Mouse (Mus musculus): Measurements from ENCODE around the gene Evi2b. TPM values are rescaled to one million over a fixed set of nuclear protein-coding genes. Genes with fewer than 3 reads are reported as not detected.

Evi2b gene
- polyA plus RNA-seq, 1 experiment from 2014 or later = 1.2 TPM

- Histone ChIP-seq H3K4me1 (0 out of 2 replicates have a peak, but pooled peaks cover 4% of the 10 kb centered on the region), H3K27me3 (no peaks in the 10 kb centered on the region), H3K9me3 (replicated peaks) (no peaks in the 10 kb centered on the region), H3K27ac (no peak overlapping the region), H3K4me2 (no peak overlapping the region), H3K9ac (no peak overlapping the region), H3K4me3 (replicated peaks) (no peak overlapping the region), H3K36me3 (peaks cover 36% of the 10 kb centered on the region)
- ATAC-seq (replicated peaks; ENCODE audit: low FRiP score) = no peak
- 89% methylated on average over 11 of the region's 11 CpGs for WGBS
Measured at GRCm38 (mm10) chr11:79530774-79531173, 7.2 kb upstream of the Evi2b start.

- ATAC-seq (replicated peaks; ENCODE audit: low FRiP score) = no peak
- Histone ChIP-seq H3K4me2 (no peak within 1 kb of the TSS), H3K9me3 (replicated peaks) (no peaks in the 10 kb centered on the region), H3K4me3 (replicated peaks) (no peak within 1 kb of the TSS), H3K27me3 (no peaks in the 10 kb centered on the region), H3K36me3 (peaks cover 32% of the 10 kb centered on the region), H3K27ac (no peak within 1 kb of the TSS), H3K9ac (no peak within 1 kb of the TSS), H3K4me1 (0 out of 2 replicates have a peak, but pooled peaks cover 6% of the 10 kb centered on the region)
- WGBS = 88% methylated on average over 7 of the region's 7 CpGs
Measured at GRCm38 (mm10) chr11:79530333-79530761, 6.8 kb upstream of the Evi2b start, which contains the start of the genes Evi2 and Evi2a. TSS of gene Evi2 (minus strand) at chr11:79530589. TSS of gene Evi2a (minus strand) at chr11:79530609.

- Histone ChIP-seq H3K27ac (no peak overlapping the region), H3K9me3 (replicated peaks) (no peaks in the 10 kb centered on the region), H3K36me3 (peaks cover 30% of the 10 kb centered on the region), H3K27me3 (no peaks in the 10 kb centered on the region), H3K4me2 (no peak overlapping the region), H3K9ac (no peak overlapping the region), H3K4me3 (replicated peaks) (no peak overlapping the region), H3K4me1 (peaks cover 7% of the 10 kb centered on the region; the same call in 1 of the 2 replicates)
- 94% methylated on average over 2 of the region's 2 CpGs for WGBS
- no peak for ATAC-seq (replicated peaks; ENCODE audit: low FRiP score)
Measured at GRCm38 (mm10) chr11:79529736-79530135, 6.2 kb upstream of the Evi2b start.

GRCm38 (mm10) chr11:79529226-79529625 lies 5.7 kb upstream of the Evi2b start:
- H3K27ac ChIP-seq = no peak overlapping the region
- no peak for ATAC-seq (replicated peaks; ENCODE audit: low FRiP score)
- 90% methylated on average over 6 of the region's 6 CpGs for WGBS
- H3K27me3 ChIP-seq = no peaks in the 10 kb centered on the region
- H3K4me3 ChIP-seq (replicated peaks) = no peak overlapping the region
- H3K4me1 ChIP-seq = peaks cover 10% of the 10 kb centered on the region
- no peaks in the 10 kb centered on the region for H3K9me3 ChIP-seq (replicated peaks)
- no peak overlapping the region for H3K4me2 ChIP-seq
- H3K9ac ChIP-seq = no peak overlapping the region
- H3K36me3 ChIP-seq = peaks cover 30% of the 10 kb centered on the region

GRCm38 (mm10) chr11:79528601-79529000 lies 5.0 kb upstream of the Evi2b start:
- no peaks in the 10 kb centered on the region for H3K27me3 ChIP-seq
- WGBS = 90% methylated on average over 3 of the region's 3 CpGs
- H3K4me1 ChIP-seq = peaks cover 12% of the 10 kb centered on the region
- no peak overlapping the region for H3K27ac ChIP-seq
- H3K9ac ChIP-seq = no peak overlapping the region
- peaks cover 30% of the 10 kb centered on the region for H3K36me3 ChIP-seq
- ATAC-seq (replicated peaks; ENCODE audit: low FRiP score) = no peak
- no peak overlapping the region for H3K4me3 ChIP-seq (replicated peaks)
- H3K9me3 ChIP-seq (replicated peaks) = no peaks in the 10 kb centered on the region
- no peak overlapping the region for H3K4me2 ChIP-seq

GRCm38 (mm10) chr11:79527739-79528384 lies 4.3 kb upstream of the Evi2b start:
- peaks cover 14% of the 10 kb centered on the region for H3K4me1 ChIP-seq
- H3K4me2 ChIP-seq = no peak overlapping the region
- ATAC-seq (replicated peaks; ENCODE audit: low FRiP score) = no peak
- H3K36me3 ChIP-seq = peaks cover 30% of the 10 kb centered on the region
- no peaks in the 10 kb centered on the region for H3K27me3 ChIP-seq
- 91% methylated on average over 5 of the region's 5 CpGs for WGBS
- no peak overlapping the region for H3K9ac ChIP-seq
- no peak overlapping the region for H3K4me3 ChIP-seq (replicated peaks)
- H3K9me3 ChIP-seq (replicated peaks) = no peaks in the 10 kb centered on the region
- H3K27ac ChIP-seq = 0 out of 2 replicates have a peak overlapping the region, but pooled peaks have one; percentile 11

- H3K27me3 ChIP-seq = no peaks in the 10 kb centered on the region
- H3K9me3 ChIP-seq (replicated peaks) = no peaks in the 10 kb centered on the region
- H3K4me1 ChIP-seq = peaks cover 14% of the 10 kb centered on the region
- no peak for ATAC-seq (replicated peaks; ENCODE audit: low FRiP score)
- 0 out of 2 replicates have a peak overlapping the region, but pooled peaks have one; percentile 11 for H3K27ac ChIP-seq
- H3K36me3 ChIP-seq = peaks cover 30% of the 10 kb centered on the region
- H3K4me2 ChIP-seq = no peak overlapping the region
- no peak overlapping the region for H3K4me3 ChIP-seq (replicated peaks)
- H3K9ac ChIP-seq = no peak overlapping the region
- 76% methylated on average over 15 of the region's 15 CpGs for WGBS
Measured at GRCm38 (mm10) chr11:79527015-79527738, 3.6 kb upstream of the Evi2b start.

- Histone ChIP-seq H3K4me2 (no peak overlapping the region), H3K4me3 (replicated peaks) (no peak overlapping the region), H3K36me3 (peaks cover 28% of the 10 kb centered on the region), H3K9ac (no peak overlapping the region), H3K9me3 (replicated peaks) (no peaks in the 10 kb centered on the region), H3K27ac (no peak overlapping the region), H3K27me3 (no peaks in the 10 kb centered on the region), H3K4me1 (peaks cover 14% of the 10 kb centered on the region)
- ATAC-seq (replicated peaks; ENCODE audit: low FRiP score) = no peak
- WGBS = 90% methylated on average over 3 of the region's 3 CpGs
Measured at GRCm38 (mm10) chr11:79526549-79526948, 3.0 kb upstream of the Evi2b start.

DNA sequence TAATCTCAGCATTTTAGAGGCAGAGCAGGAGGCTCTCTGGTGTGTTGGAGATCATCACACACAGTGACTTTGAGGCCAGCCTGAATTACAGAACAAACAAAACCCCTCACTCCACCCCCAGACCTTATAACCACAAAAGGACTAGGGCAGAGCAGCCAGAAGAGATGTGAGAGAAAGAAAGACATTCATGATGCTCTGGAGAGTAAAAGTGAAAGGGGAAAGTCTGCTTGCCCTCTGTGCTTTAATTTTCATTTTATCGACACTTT lies 681 bp upstream of the Evi2b start:
- Histone ChIP-seq H3K36me3 (peaks cover 17% of the 10 kb centered on the region), H3K4me1 (peaks cover 14% of the 10 kb centered on the region), H3K27me3 (no peaks in the 10 kb centered on the region), H3K4me2 (no peak overlapping the region), H3K4me3 (replicated peaks) (no peak overlapping the region), H3K9me3 (replicated peaks) (no peaks in the 10 kb centered on the region), H3K27ac (peak overlapping the region; percentile 43; the same call in 1 of the 2 replicates), H3K9ac (no peak overlapping the region)
- WGBS = 43% methylated on average over 1 of the region's 1 CpGs
- no peak for ATAC-seq (replicated peaks; ENCODE audit: low FRiP score)

- no peaks in the 10 kb centered on the region for H3K9me3 ChIP-seq (replicated peaks)
- peaks cover 14% of the 10 kb centered on the region for H3K4me1 ChIP-seq
- no peak overlapping the region for H3K9ac ChIP-seq
- no peak overlapping the region for H3K4me2 ChIP-seq
- H3K27me3 ChIP-seq = no peaks in the 10 kb centered on the region
- H3K36me3 ChIP-seq = peaks cover 9% of the 10 kb centered on the region; the same call in 1 of the 2 replicates
- H3K27ac ChIP-seq = no peak overlapping the region
- WGBS = 73% methylated on average over 1 of the region's 1 CpGs
- no peak overlapping the region for H3K4me3 ChIP-seq (replicated peaks)
- no peak for ATAC-seq (replicated peaks; ENCODE audit: low FRiP score)
Measured at GRCm38 (mm10) chr11:79522944-79523343, 618 bp downstream of the Evi2b start.

DNA sequence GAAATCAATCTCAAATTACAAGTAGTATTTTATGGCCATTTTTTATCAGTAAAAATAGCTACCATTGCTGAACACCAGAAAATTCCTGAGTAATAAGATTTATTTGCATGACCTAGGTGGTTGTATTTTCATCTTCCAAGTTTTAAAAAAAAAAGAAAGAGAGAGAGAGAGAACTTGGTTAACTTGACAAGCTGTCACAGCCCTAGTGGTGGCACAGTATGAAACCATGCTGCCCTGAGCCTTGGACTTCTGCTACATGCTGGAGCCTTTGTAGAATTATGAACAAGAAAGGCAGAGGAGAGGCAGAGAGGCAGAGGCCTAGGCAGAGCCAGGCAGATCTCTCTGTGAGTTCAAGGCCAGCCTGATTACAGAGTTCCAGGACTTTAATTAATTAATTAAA lies 1.6 kb downstream of the Evi2b start:
- Histone ChIP-seq H3K4me1 (peaks cover 14% of the 10 kb centered on the region), H3K4me3 (replicated peaks) (no peak overlapping the region), H3K9me3 (replicated peaks) (no peaks in the 10 kb centered on the region), H3K27me3 (no peaks in the 10 kb centered on the region), H3K9ac (no peak overlapping the region), H3K36me3 (0 out of 2 replicates have a peak, but pooled peaks cover 4% of the 10 kb centered on the region), H3K4me2 (no peak overlapping the region), H3K27ac (no peak overlapping the region)
- no peak for ATAC-seq (replicated peaks; ENCODE audit: low FRiP score)

GRCm38 (mm10) chr11:79520772-79521171 lies 2.8 kb downstream of the Evi2b start:
- Histone ChIP-seq H3K4me1 (peaks cover 14% of the 10 kb centered on the region), H3K9me3 (replicated peaks) (no peaks in the 10 kb centered on the region), H3K27ac (no peak overlapping the region), H3K4me2 (no peak overlapping the region), H3K9ac (no peak overlapping the region), H3K4me3 (replicated peaks) (no peak overlapping the region), H3K36me3 (no peaks in the 10 kb centered on the region), H3K27me3 (no peaks in the 10 kb centered on the region)
- no peak for ATAC-seq (replicated peaks; ENCODE audit: low FRiP score)

All from kidney, embryonic 15.5 days (tissue).